Mouse (Mus musculus): ENCODE data around the gene Pik3c2b. TPM values are rescaled to one million over a fixed set of nuclear protein-coding genes. Genes with fewer than 3 reads are reported as not detected.

The Pik3c2b gene
- polyA plus RNA-seq, 1 experiment from 2014 or later: 7.1 TPM

DNA sequence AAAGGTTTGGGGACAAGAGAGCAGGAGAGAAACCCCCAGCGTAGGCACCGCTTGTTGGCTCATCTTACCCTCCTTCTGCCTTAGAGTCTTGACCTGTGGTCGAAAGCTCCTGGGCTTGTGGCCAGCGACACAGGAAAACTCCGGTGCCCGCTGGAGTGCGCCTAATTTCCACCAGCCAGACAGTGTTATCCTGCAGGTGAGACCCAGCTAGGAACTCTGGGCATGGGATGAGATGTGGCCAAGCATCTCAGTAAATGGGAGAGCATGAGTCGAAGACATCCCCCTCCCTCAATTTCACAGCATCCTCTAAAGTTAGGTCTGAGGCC is 39.9 kb downstream of the Pik3c2b start:
- H3K4me1 ChIP-seq (ENCODE audit: insufficient read depth): no peaks in the 10 kb centered on the region
- no peak overlapping the region for H3K4me2 ChIP-seq
- no peak for DNase-seq
- no peak overlapping the region for H3K9ac ChIP-seq
- no peaks in the 10 kb centered on the region for H3K9me3 ChIP-seq (ENCODE audit: low read depth, low read length)
- no peaks in the 10 kb centered on the region; the same call in 1 of the 2 replicates for H3K36me3 ChIP-seq (ENCODE audit: insufficient read depth)
- no peak overlapping the region for H3K4me3 ChIP-seq (ENCODE audit: low read depth, low read length)
- no peak for ATAC-seq (ENCODE audit: insufficient read depth)
- TF ChIP-seq CTCF (IDR thresholded peaks at IDR 0.05; ENCODE audit: low read depth): no peak
- no peaks in the 10 kb centered on the region for H3K27me3 ChIP-seq (ENCODE audit: insufficient read depth, low read length)
- 93% methylated on average over 8 of the region's 8 CpGs for WGBS
- no peak overlapping the region for H3K27ac ChIP-seq (ENCODE audit: low read depth)

DNA sequence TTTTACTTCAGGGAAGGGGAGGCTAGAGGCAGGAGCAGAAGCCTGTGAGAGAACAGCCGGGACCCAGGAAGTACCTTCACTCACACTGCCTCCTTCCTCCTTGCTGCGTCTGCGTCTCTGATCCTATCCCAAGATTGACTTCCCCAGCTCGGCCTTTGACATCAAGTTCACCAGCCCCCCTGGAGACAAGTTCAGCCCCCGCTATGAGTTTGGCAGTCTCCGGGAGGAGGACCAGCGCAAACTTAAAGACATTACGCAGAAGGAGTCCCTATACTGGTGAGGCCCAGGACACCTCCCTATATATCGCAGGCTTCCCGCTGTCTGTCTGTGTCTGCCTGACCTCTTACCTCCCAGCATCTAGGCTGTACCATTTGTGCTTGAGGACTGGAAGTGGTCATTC is 41.3 kb downstream of the Pik3c2b start:
- DNase-seq (no peak), ATAC-seq (ENCODE audit: insufficient read depth) (no peak)
- Histone ChIP-seq H3K9me3 (ENCODE audit: low read depth, low read length) (no peaks in the 10 kb centered on the region), H3K4me2 (no peak overlapping the region), H3K9ac (no peak overlapping the region), H3K27ac (ENCODE audit: low read depth) (no peak overlapping the region), H3K36me3 (ENCODE audit: insufficient read depth) (no peaks in the 10 kb centered on the region; the same call in 1 of the 2 replicates), H3K4me3 (ENCODE audit: low read depth, low read length) (no peak overlapping the region), H3K27me3 (ENCODE audit: insufficient read depth, low read length) (no peaks in the 10 kb centered on the region), H3K4me1 (ENCODE audit: insufficient read depth) (no peaks in the 10 kb centered on the region)
- WGBS: 82% methylated on average over 10 of the region's 10 CpGs
- TF ChIP-seq CTCF (IDR thresholded peaks at IDR 0.05; ENCODE audit: low read depth): no peak

DNA sequence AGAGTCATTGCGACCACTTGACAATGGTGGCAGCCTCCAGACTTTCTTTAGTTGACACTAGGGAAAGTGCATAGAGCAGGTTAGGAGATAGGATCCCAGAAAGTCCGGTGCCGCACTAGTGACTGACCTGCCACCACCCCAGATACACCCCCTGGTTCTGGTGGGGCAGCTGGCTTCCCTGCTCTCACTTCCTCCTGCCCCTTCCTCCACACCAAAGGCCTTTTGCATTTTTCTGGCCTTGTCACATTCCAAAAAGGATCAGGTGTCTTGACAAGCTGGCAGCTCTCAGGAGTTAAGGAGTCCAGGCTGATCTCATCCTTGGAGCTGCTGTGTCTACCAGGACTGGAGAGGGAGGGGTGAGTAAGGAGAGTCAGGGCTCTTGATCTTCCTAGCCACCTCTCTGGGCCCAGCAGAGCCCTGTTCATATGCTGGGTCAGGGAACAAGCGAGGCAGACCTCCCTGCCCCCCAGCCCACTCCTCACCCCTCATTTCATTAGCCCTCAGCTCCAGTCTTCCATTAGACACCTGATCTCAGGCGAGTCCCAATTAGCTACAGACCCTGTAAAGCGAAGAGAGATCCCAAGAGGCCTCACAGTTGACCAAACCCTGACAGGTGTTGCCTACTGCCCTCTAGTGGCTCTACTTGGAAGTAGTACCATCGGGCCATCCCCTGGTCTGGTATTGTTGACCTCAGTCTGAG is 41.9 kb downstream of the Pik3c2b start:
- WGBS: 46% methylated on average over 7 of the region's 7 CpGs
- no peaks in the 10 kb centered on the region; the same call in 1 of the 2 replicates for H3K36me3 ChIP-seq (ENCODE audit: insufficient read depth)
- H3K4me3 ChIP-seq (ENCODE audit: low read depth, low read length): no peak overlapping the region
- peak; percentile 91 for TF ChIP-seq CTCF (IDR thresholded peaks at IDR 0.05; ENCODE audit: low read depth)
- 0 out of 2 replicates have a peak, but pooled peaks have one; percentile 32 for ATAC-seq (ENCODE audit: insufficient read depth)
- peak; percentile 89 for DNase-seq
- H3K4me1 ChIP-seq (ENCODE audit: insufficient read depth): no peaks in the 10 kb centered on the region
- H3K9ac ChIP-seq: no peak overlapping the region
- no peak overlapping the region for H3K27ac ChIP-seq (ENCODE audit: low read depth)
- no peak overlapping the region for H3K4me2 ChIP-seq
- H3K9me3 ChIP-seq (ENCODE audit: low read depth, low read length): no peaks in the 10 kb centered on the region
- no peaks in the 10 kb centered on the region for H3K27me3 ChIP-seq (ENCODE audit: insufficient read depth, low read length)

DNA sequence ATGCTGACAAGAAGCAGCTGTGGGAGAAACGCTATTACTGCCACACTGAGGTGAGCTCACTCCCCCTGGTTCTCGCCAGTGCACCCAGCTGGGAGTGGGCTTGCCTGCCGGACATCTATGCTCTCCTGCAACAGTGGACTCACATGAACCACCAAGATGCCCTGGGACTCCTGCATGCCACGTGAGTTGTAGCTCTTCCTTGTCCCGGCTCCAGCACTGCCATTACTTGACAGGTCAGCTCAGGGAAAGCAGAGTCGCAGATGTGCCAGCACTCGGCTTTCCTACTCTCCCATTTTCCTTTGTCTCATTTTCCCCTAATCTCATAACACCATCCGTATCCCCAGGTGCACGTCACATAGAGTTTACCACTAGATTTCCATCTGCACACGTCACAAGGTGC is 42.7 kb downstream of the Pik3c2b start:
- ATAC-seq (ENCODE audit: insufficient read depth) (no peak), DNase-seq (no peak)
- TF ChIP-seq CTCF (IDR thresholded peaks at IDR 0.05; ENCODE audit: low read depth): no peak
- Histone ChIP-seq H3K9me3 (ENCODE audit: low read depth, low read length) (no peaks in the 10 kb centered on the region), H3K4me1 (ENCODE audit: insufficient read depth) (no peaks in the 10 kb centered on the region), H3K9ac (no peak overlapping the region), H3K36me3 (ENCODE audit: insufficient read depth) (no peaks in the 10 kb centered on the region; the same call in 1 of the 2 replicates), H3K27me3 (ENCODE audit: insufficient read depth, low read length) (no peaks in the 10 kb centered on the region), H3K4me3 (ENCODE audit: low read depth, low read length) (no peak overlapping the region), H3K27ac (ENCODE audit: low read depth) (no peak overlapping the region), H3K4me2 (no peak overlapping the region)
- WGBS: 81% methylated on average over 10 of the region's 10 CpGs

DNA sequence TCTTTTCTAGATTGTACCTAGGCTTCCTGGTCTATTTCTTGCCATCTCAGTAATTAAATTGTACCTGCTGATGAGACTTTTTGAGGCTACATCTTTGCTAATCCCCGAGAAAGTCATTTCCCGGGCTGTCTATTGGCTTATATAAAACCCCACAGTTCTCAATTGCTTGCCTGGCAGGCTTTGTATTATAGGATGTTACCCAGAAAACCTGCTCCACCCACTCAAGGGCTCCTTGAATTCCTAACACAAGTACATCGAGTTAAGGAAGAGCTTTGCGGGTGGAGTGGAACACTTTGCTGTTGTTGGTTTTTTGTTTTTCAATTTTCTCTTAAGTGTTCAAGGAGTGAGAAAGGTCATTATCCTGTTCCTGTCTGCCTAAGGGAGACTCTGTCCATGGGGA is 43.9 kb downstream of the Pik3c2b start:
- WGBS: 68% methylated on average over 4 of the region's 4 CpGs
- no peak for ATAC-seq (ENCODE audit: insufficient read depth)
- Histone ChIP-seq H3K27ac (ENCODE audit: low read depth) (no peak overlapping the region), H3K9ac (no peak overlapping the region), H3K27me3 (ENCODE audit: insufficient read depth, low read length) (no peaks in the 10 kb centered on the region), H3K4me2 (no peak overlapping the region), H3K36me3 (ENCODE audit: insufficient read depth) (no peaks in the 10 kb centered on the region; the same call in 1 of the 2 replicates), H3K4me3 (ENCODE audit: low read depth, low read length) (no peak overlapping the region), H3K4me1 (ENCODE audit: insufficient read depth) (no peaks in the 10 kb centered on the region), H3K9me3 (ENCODE audit: low read depth, low read length) (no peaks in the 10 kb centered on the region)
- no peak for TF ChIP-seq CTCF (IDR thresholded peaks at IDR 0.05; ENCODE audit: low read depth)
- DNase-seq: no peak

DNA sequence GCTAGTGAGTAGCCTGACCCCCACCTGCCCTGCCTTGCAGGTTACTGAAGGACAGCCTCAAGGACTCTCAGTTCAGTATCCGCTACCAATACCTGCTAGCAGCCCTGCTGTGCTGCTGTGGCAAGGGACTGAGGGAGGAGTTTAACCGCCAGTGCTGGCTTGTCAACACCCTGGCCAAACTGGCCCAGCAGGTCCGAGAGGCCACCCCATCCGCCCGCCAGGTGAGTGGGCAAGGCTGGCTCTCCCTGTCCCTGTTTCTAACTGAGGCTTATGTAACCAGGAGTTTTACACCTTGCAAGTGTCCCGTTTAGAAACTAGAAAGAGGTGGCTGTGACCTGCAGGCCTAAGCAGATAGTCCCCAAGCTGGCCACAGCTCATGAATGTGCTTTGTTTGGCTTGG is 45.2 kb downstream of the Pik3c2b start:
- Histone ChIP-seq H3K27ac (ENCODE audit: low read depth) (peak overlapping the region; percentile 61; the same call in 1 of the 2 replicates), H3K9me3 (ENCODE audit: low read depth, low read length) (no peaks in the 10 kb centered on the region), H3K4me1 (ENCODE audit: insufficient read depth) (no peaks in the 10 kb centered on the region), H3K4me2 (no peak overlapping the region), H3K36me3 (ENCODE audit: insufficient read depth) (no peaks in the 10 kb centered on the region; the same call in 1 of the 2 replicates), H3K9ac (no peak overlapping the region), H3K27me3 (ENCODE audit: insufficient read depth, low read length) (no peaks in the 10 kb centered on the region), H3K4me3 (ENCODE audit: low read depth, low read length) (no peak overlapping the region)
- ATAC-seq (ENCODE audit: insufficient read depth) (peak; percentile 50), DNase-seq (peak; percentile 61)
- TF ChIP-seq CTCF (IDR thresholded peaks at IDR 0.05; ENCODE audit: low read depth): no peak
- 50% methylated on average over 6 of the region's 6 CpGs for WGBS

DNA sequence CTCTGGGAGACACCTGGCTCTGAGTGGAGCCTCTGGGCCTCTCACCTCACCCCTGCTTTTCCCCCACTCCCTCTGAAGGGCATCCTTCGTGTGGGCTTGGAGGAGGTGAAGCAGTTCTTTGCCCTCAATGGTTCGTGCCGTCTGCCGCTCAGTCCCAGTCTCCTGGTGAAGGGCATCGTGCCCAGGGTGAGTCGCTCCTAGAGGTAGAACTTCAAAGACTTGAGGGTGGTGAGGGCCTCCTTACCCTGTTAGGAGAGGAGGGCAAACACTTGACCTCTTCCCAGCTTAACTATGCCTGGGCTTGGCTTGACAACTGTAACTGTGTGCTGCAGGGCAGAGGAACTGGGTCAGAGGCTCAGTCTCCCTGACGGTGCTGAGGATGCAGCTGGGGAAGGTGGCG is 46.0 kb downstream of the Pik3c2b start:
- no peak for TF ChIP-seq CTCF (IDR thresholded peaks at IDR 0.05; ENCODE audit: low read depth)
- WGBS: 69% methylated on average over 8 of the region's 8 CpGs
- Histone ChIP-seq H3K4me3 (ENCODE audit: low read depth, low read length) (no peak overlapping the region), H3K9me3 (ENCODE audit: low read depth, low read length) (no peaks in the 10 kb centered on the region), H3K27ac (ENCODE audit: low read depth) (peak overlapping the region; percentile 61; the same call in 1 of the 2 replicates), H3K4me2 (no peak overlapping the region), H3K27me3 (ENCODE audit: insufficient read depth, low read length) (no peaks in the 10 kb centered on the region), H3K9ac (no peak overlapping the region), H3K4me1 (ENCODE audit: insufficient read depth) (no peaks in the 10 kb centered on the region), H3K36me3 (ENCODE audit: insufficient read depth) (peaks cover 4% of the 10 kb centered on the region; the same call in 1 of the 2 replicates)
- ATAC-seq (ENCODE audit: insufficient read depth): no peak
- no peak for DNase-seq

All from lung, embryonic 14.5 days (tissue).